In the genomic region with DNA sequence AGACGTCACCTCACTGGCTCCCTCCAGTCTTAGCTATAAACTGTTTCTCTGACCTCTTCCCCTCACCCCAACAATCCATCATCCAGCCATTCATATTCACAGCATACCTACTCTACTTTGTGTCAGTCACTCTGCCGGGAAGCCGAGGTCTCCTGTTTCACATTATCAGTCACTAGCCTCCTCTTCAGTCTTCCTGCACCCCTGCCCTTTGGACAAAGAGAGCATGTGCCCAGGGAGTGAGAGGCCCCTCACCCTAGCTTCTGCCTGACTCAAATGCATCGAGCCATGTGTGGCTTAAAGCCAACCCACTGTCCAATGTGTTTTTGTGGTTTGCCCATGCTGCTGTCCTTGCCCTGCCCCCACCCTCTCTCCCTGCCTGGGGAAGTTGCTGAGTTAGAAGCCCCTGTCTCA, we compare ENCODE assay signal across 9 mouse cellular contexts. TPM values are rescaled to one million over a fixed set of nuclear protein-coding genes. Genes with fewer than 3 reads are reported as not detected.
DNase-seq lines count a peak whose midpoint lies in the region; ATAC-seq lines count a peak whose summit lies in the region.
"Had no signal": no experiment of that assay in that cellular context is flagged by ENCODE, and none has a peak within 500 bp of the region (broad histone marks: within the 10 kb centered on the region; RNA-seq: fewer than 3 reads in every experiment).

No protein-coding gene starts in this region.

- no peaks in the 10 kb centered on the region for H3K27me3 ChIP-seq in heart, embryonic 11.5 days (ENCODE audit: control insufficient read depth, insufficient read depth, low read length)
- no peaks in the 10 kb centered on the region for H3K27me3 ChIP-seq in midbrain, embryonic 10.5 days (ENCODE audit: low read depth, poor library complexity, severe bottlenecking)
- no peaks in the 10 kb centered on the region for H3K27me3 ChIP-seq in midbrain, embryonic 16.5 days (ENCODE audit: control insufficient read depth, insufficient read depth, low read depth, low read length)
- no peaks in the 10 kb centered on the region for H3K27me3 ChIP-seq in neural tube, embryonic 13.5 days
- H3K27me3 ChIP-seq: forebrain, embryonic 12.5 days had no signal

- H3K36me3 ChIP-seq in heart, embryonic 11.5 days (ENCODE audit: control insufficient read depth, insufficient read depth, low read length), result no peaks in the 10 kb centered on the region
- H3K36me3 ChIP-seq in midbrain, embryonic 10.5 days, result no peaks in the 10 kb centered on the region
- H3K36me3 ChIP-seq in midbrain, embryonic 16.5 days (ENCODE audit: control insufficient read depth, insufficient read depth, low read length), result no peaks in the 10 kb centered on the region
- no peaks in the 10 kb centered on the region for H3K36me3 ChIP-seq in neural tube, embryonic 13.5 days
- H3K36me3 ChIP-seq: forebrain, embryonic 12.5 days had no signal

- WGBS in heart, embryonic 11.5 days (ENCODE audit: insufficient replicate concordance), result 18% methylated on average over 4 of the region's 4 CpGs
- WGBS in midbrain, embryonic 10.5 days, result 39% methylated on average over 4 of the region's 4 CpGs
- 19% methylated on average over 4 of the region's 4 CpGs for WGBS in midbrain, embryonic 16.5 days
- 13% methylated on average over 4 of the region's 4 CpGs for WGBS in neural tube, embryonic 13.5 days

- H3K27ac ChIP-seq in heart, embryonic 11.5 days (ENCODE audit: low read depth, low read length), result peak overlapping the region; percentile 7; the same call in 1 of the 2 replicates
- H3K27ac ChIP-seq in midbrain, embryonic 10.5 days (replicated peaks), result peak overlapping the region; percentile 35
- H3K27ac ChIP-seq in midbrain, embryonic 16.5 days (ENCODE audit: low read length), result no peak overlapping the region
- peak overlapping the region; percentile 33; the same call in 1 of the 2 replicates for H3K27ac ChIP-seq in neural tube, embryonic 13.5 days (replicated peaks)
- H3K27ac ChIP-seq: forebrain, embryonic 12.5 days had no signal

- DNase-seq in heart, postnatal 14 days, result no peak
- DNase-seq in midbrain, embryonic 10.5 days (ENCODE audit: low spot score), result no peak
- peak; percentile 51 for DNase-seq in kidney, postnatal 10 days
- no peak for DNase-seq in thymus, postnatal 0 days (ENCODE audit: low spot score)
- no peak for DNase-seq in right cerebral cortex, postnatal 36 days (ENCODE audit: low spot score in 2 of 2)

- H3K4me1 ChIP-seq in heart, embryonic 11.5 days (ENCODE audit: control insufficient read depth, insufficient read depth, low read length), result peaks cover 19% of the 10 kb centered on the region
- H3K4me1 ChIP-seq in midbrain, embryonic 10.5 days, result peaks cover 19% of the 10 kb centered on the region
- H3K4me1 ChIP-seq in midbrain, embryonic 16.5 days (ENCODE audit: control insufficient read depth, insufficient read depth, low read length), result peaks cover 8% of the 10 kb centered on the region
- peaks cover 50% of the 10 kb centered on the region for H3K4me1 ChIP-seq in neural tube, embryonic 13.5 days (replicated peaks)

- no peaks in the 10 kb centered on the region for H3K9me3 ChIP-seq in heart, embryonic 11.5 days (replicated peaks; ENCODE audit: control insufficient read depth, low read length)
- no peaks in the 10 kb centered on the region for H3K9me3 ChIP-seq in midbrain, embryonic 10.5 days (replicated peaks)
- H3K9me3 ChIP-seq in midbrain, embryonic 16.5 days (replicated peaks; ENCODE audit: control insufficient read depth, low read length, poor library complexity, severe bottlenecking), result no peaks in the 10 kb centered on the region
- no peaks in the 10 kb centered on the region for H3K9me3 ChIP-seq in neural tube, embryonic 13.5 days
- H3K9me3 ChIP-seq: forebrain, embryonic 12.5 days had no signal

- intact Hi-C loops in heart, postnatal 14 days (cut with DNase I), result no loop called here

- no peak overlapping the region for H3K4me2 ChIP-seq in heart, embryonic 11.5 days
- no peak overlapping the region for H3K4me2 ChIP-seq in midbrain, embryonic 16.5 days (ENCODE audit: low read length)
- H3K4me2 ChIP-seq in neural tube, embryonic 13.5 days, result no peak overlapping the region
- H3K4me2 ChIP-seq: forebrain, embryonic 12.5 days had no signal

- no peak overlapping the region for H3K4me3 ChIP-seq in heart, embryonic 11.5 days (ENCODE audit: low read depth, low read length)
- H3K4me3 ChIP-seq in midbrain, embryonic 10.5 days, result no peak overlapping the region
- H3K4me3 ChIP-seq in midbrain, embryonic 16.5 days (ENCODE audit: low read depth, low read length), result no peak overlapping the region
- no peak overlapping the region for H3K4me3 ChIP-seq in neural tube, embryonic 13.5 days
- H3K4me3 ChIP-seq: forebrain, embryonic 12.5 days had no signal

- 0 out of 2 replicates have a peak, but pooled peaks have one; percentile 14 for ATAC-seq in heart, embryonic 11.5 days (replicated peaks; ENCODE audit: insufficient number of reproducible peaks, low FRiP score, low TSS enrichment)
- ATAC-seq in midbrain, embryonic 16.5 days, result no peak
- no peak for ATAC-seq in neural tube, embryonic 13.5 days (ENCODE audit: low read depth)

- no peak overlapping the region for H3K9ac ChIP-seq in heart, embryonic 11.5 days (ENCODE audit: low read depth, low read length)
- no peak overlapping the region for H3K9ac ChIP-seq in midbrain, embryonic 16.5 days (ENCODE audit: low read depth, low read length)
- no peak overlapping the region for H3K9ac ChIP-seq in neural tube, embryonic 13.5 days
- H3K9ac ChIP-seq: forebrain, embryonic 12.5 days had no signal

RNA-seq across cellular contexts. Expression of gene Reep1, which starts 28.2 kb away (rescaled TPM):
- polyA plus RNA-seq in heart, embryonic 11.5 days (2014; fragmentation: Nextera tagmentation; extraction: Ambion mirVana), result 20.8 and 25.0 TPM in 2 replicates
- 10 to 100 TPM; 17.3 to 18.4 TPM for total RNA-seq in heart, postnatal 14 days (2021)
- 33.3 and 53.5 TPM in 2 replicates for polyA plus RNA-seq in midbrain, embryonic 10.5 days (2016; fragmentation: Nextera tagmentation; extraction: Ambion mirVana)
- 331 and 350 TPM in 2 replicates for polyA plus RNA-seq in midbrain, embryonic 16.5 days (2015; fragmentation: Nextera tagmentation; extraction: Ambion mirVana)
- polyA plus RNA-seq in neural tube, embryonic 13.5 days (2015; fragmentation: Nextera tagmentation; extraction: Ambion mirVana), result 248 and 260 TPM in 2 replicates
- 2.2 and 2.4 TPM in 2 replicates for polyA plus RNA-seq in thymus, postnatal 0 days (2015; fragmentation: Nextera tagmentation; extraction: Ambion mirVana)
